Mouse (Mus musculus) heart, embryonic 13.5 days (tissue): Measurements from ENCODE around the gene Pias3. TPM values are rescaled to one million over a fixed set of nuclear protein-coding genes. Genes with fewer than 3 reads are reported as not detected.
"Not testable (repeated sequence)": the region's sequence is repeated elsewhere in the genome, so short reads cannot be mapped to it uniquely, and the experiment has no call there.

Experiments used
- ATAC-seq: fragments of 200-750 bp; cut with Nextera tagmentation; 2 replicates; pipeline ENCODE4 v1.8.0; 2017; ENCODE audit warnings: moderate TSS enrichment; ENCODE audit not compliant: insufficient number of reproducible peaks, low FRiP score, low TSS enrichment; ENCODE audit errors: extremely low read depth
- H3K27ac ChIP-seq: fragments of 300-500 bp; sonication (generic); replicated peaks from 2 replicates; pipeline ENCODE4 v1.5.1; 2015; ENCODE audit warnings: moderate library complexity, mild to moderate bottlenecking, inconsistent platforms
- H3K27me3 ChIP-seq: fragments of 300-500 bp; sonication (generic); replicated peaks from 2 replicates; pipeline ENCODE4 v1.6.1; 2015; ENCODE audit warnings: mild to moderate bottlenecking, inconsistent platforms
- H3K36me3 ChIP-seq: fragments of 300-500 bp; sonication (generic); 2 replicates; pipeline ENCODE4 v1.6.1; 2015; ENCODE audit warnings: mild to moderate bottlenecking, inconsistent platforms
- H3K4me1 ChIP-seq: fragments of 300-500 bp; sonication (generic); 2 replicates; pipeline ENCODE4 v1.6.1; 2015; ENCODE audit warnings: inconsistent platforms
- H3K4me2 ChIP-seq: fragments of 300-500 bp; sonication (generic); 2 replicates; pipeline ENCODE4 v1.6.1; 2015; ENCODE audit warnings: inconsistent platforms, mild to moderate bottlenecking, moderate library complexity
- H3K4me3 ChIP-seq: fragments of 300-500 bp; sonication (generic); 2 replicates; pipeline ENCODE4 v1.5.1; 2015; ENCODE audit warnings: moderate library complexity, mild to moderate bottlenecking, inconsistent platforms
- H3K9ac ChIP-seq: fragments of 300-500 bp; sonication (generic); 2 replicates; pipeline ENCODE4 v1.6.1; 2015; ENCODE audit warnings: inconsistent platforms, mild to moderate bottlenecking, moderate library complexity
- H3K9me3 ChIP-seq: fragments of 300-500 bp; sonication (generic); 2 replicates; pipeline ENCODE4 v1.6.1; 2016; ENCODE audit warnings: inconsistent platforms
- WGBS: fragments of 180-500 bp; shearing (Covaris S2); methylation state at CpG from one replicate; pipeline ENCODE4 v1.1.7; 2015; ENCODE audit warnings: mixed read lengths; 5-methylcytosine and 5-hydroxymethylcytosine counted together
- polyA plus RNA-seq: library from polyadenylated mRNA; unstranded; fragments of >200 nt; fragmentation: Nextera tagmentation; extraction: Ambion mirVana; gene quantifications from 2 replicates; pipeline ENCODE4 v1.2.1, GENCODE M21; 2015

Pias3 gene
- polyA plus RNA-seq, 1 experiment from 2014 or later = 37.7 TPM

- H3K9ac ChIP-seq = no peak overlapping the region
- no peak for ATAC-seq
- 83% methylated on average over 1 of the region's 1 CpGs for WGBS
Observed at GRCm38 (mm10) chr3:96733984-96734383, 37.8 kb downstream of the Pias3 start.

GRCm38 (mm10) chr3:96735200-96735599 is 39.0 kb downstream of the Pias3 start:
- no peak overlapping the region for H3K4me3 ChIP-seq
- H3K9me3 ChIP-seq = no peaks in the 10 kb centered on the region
- no peak for ATAC-seq
- no peak overlapping the region for H3K27ac ChIP-seq
- H3K4me2 ChIP-seq = no peak overlapping the region
- peaks cover 3% of the 10 kb centered on the region; the same call in 1 of the 2 replicates for H3K36me3 ChIP-seq
- H3K9ac ChIP-seq = no peak overlapping the region
- 75% methylated on average over 2 of the region's 2 CpGs for WGBS
- H3K4me1 ChIP-seq = peaks cover 43% of the 10 kb centered on the region
- H3K27me3 ChIP-seq = no peaks in the 10 kb centered on the region

More at GRCm38 (mm10) chr3:96733984-96734383, 37.8 kb downstream of the Pias3 start:
- Histone ChIP-seq H3K4me3 (no peak overlapping the region), H3K4me1 (peaks cover 55% of the 10 kb centered on the region), H3K36me3 (peaks cover 3% of the 10 kb centered on the region; the same call in 1 of the 2 replicates), H3K27me3 (no peaks in the 10 kb centered on the region), H3K4me2 (no peak overlapping the region), H3K9me3 (no peaks in the 10 kb centered on the region), H3K27ac (no peak overlapping the region)

GRCm38 (mm10) chr3:96737013-96737740 is 41.0 kb downstream of the Pias3 start:
- Histone ChIP-seq H3K27ac (no peak overlapping the region; the same call in 1 of the 2 replicates), H3K36me3 (peaks cover 3% of the 10 kb centered on the region; the same call in 1 of the 2 replicates), H3K4me1 (peaks cover 26% of the 10 kb centered on the region), H3K9ac (no peak overlapping the region), H3K4me3 (no peak overlapping the region), H3K27me3 (no peaks in the 10 kb centered on the region), H3K9me3 (no peaks in the 10 kb centered on the region), H3K4me2 (no peak overlapping the region)
- ATAC-seq = no peak
- WGBS = 43% methylated on average over 1 of the region's 1 CpGs

- ATAC-seq = no peak
- H3K9ac ChIP-seq = no peak overlapping the region
- WGBS = 69% methylated on average over 1 of the region's 1 CpGs
Observed at GRCm38 (mm10) chr3:96737995-96738394, 41.8 kb downstream of the Pias3 start.

GRCm38 (mm10) chr3:96740279-96740678 is 44.1 kb downstream of the Pias3 start:
- H3K4me2 ChIP-seq, H3K4me3 ChIP-seq, H3K9ac ChIP-seq, H3K36me3 ChIP-seq, H3K27ac ChIP-seq, H3K27me3 ChIP-seq, ATAC-seq, H3K9me3 ChIP-seq: not testable (repeated sequence)
- peaks cover 27% of the 10 kb centered on the region for H3K4me1 ChIP-seq

More at GRCm38 (mm10) chr3:96737995-96738394, 41.8 kb downstream of the Pias3 start:
- Histone ChIP-seq H3K27ac (no peak overlapping the region), H3K4me3 (no peak overlapping the region), H3K4me1 (peaks cover 32% of the 10 kb centered on the region), H3K27me3 (no peaks in the 10 kb centered on the region), H3K9me3 (no peaks in the 10 kb centered on the region), H3K4me2 (no peak overlapping the region), H3K36me3 (no peaks in the 10 kb centered on the region)

GRCm38 (mm10) chr3:96744348-96744747 is 48.2 kb downstream of the Pias3 start:
- WGBS = 85% methylated on average over 3 of the region's 3 CpGs
- no peaks in the 10 kb centered on the region for H3K9me3 ChIP-seq
- no peaks in the 10 kb centered on the region; the same call in 1 of the 2 replicates for H3K36me3 ChIP-seq
- no peak overlapping the region for H3K27ac ChIP-seq
- H3K4me2 ChIP-seq = no peak overlapping the region
- no peak for ATAC-seq
- no peak overlapping the region for H3K9ac ChIP-seq
- H3K4me3 ChIP-seq = no peak overlapping the region
- H3K27me3 ChIP-seq = no peaks in the 10 kb centered on the region
- peaks cover 24% of the 10 kb centered on the region for H3K4me1 ChIP-seq

GRCm38 (mm10) chr3:96746829-96747228 is 50.6 kb downstream of the Pias3 start:
- no peak overlapping the region for H3K9ac ChIP-seq
- H3K27ac ChIP-seq = no peak overlapping the region
- H3K36me3 ChIP-seq = no peaks in the 10 kb centered on the region; the same call in 1 of the 2 replicates
- ATAC-seq = no peak
- no peak overlapping the region for H3K4me2 ChIP-seq
- no peaks in the 10 kb centered on the region for H3K9me3 ChIP-seq
- WGBS = 56% methylated on average over 1 of the region's 1 CpGs
- H3K27me3 ChIP-seq = no peaks in the 10 kb centered on the region
- H3K4me1 ChIP-seq = peaks cover 24% of the 10 kb centered on the region
- H3K4me3 ChIP-seq = no peak overlapping the region

Other genes with a start within 250 kb of the Pias3 start
- gene BC107364, start 244.1 kb upstream of the Pias3 start, polyA plus RNA-seq = 0.68 and 0.78 TPM in 2 replicates
- 7.4 and 7.5 TPM in 2 replicates for gene Hfe2, start 171.2 kb upstream of the Pias3 start, polyA plus RNA-seq
- 156 and 165 TPM in 2 replicates for gene Txnip, start 138.4 kb upstream of the Pias3 start, polyA plus RNA-seq
- gene Gm16253, start 119.4 kb upstream of the Pias3 start, polyA plus RNA-seq = 1.6 and 1.7 TPM in 2 replicates
- 33.5 and 36.1 TPM in 2 replicates for gene Polr3gl, start 102.2 kb upstream of the Pias3 start, polyA plus RNA-seq
- gene Ankrd34a, start 99.7 kb upstream of the Pias3 start, polyA plus RNA-seq = 6.5 and 8.1 TPM in 2 replicates
- gene Lix1l, start 95.2 kb upstream of the Pias3 start, polyA plus RNA-seq = 4.6 and 5.2 TPM in 2 replicates
- 80.7 and 84.5 TPM in 2 replicates for gene Rbm8a, start 66.5 kb upstream of the Pias3 start, polyA plus RNA-seq
- 35.8 and 37.3 TPM in 2 replicates for gene Pex11b, start 61.0 kb upstream of the Pias3 start, polyA plus RNA-seq
- 0.05 and 0.14 TPM in 2 replicates for gene Gm42957, start 60.9 kb upstream of the Pias3 start, polyA plus RNA-seq
- 0.82 and 1.1 TPM in 2 replicates for gene Itga10, start 50.8 kb upstream of the Pias3 start, polyA plus RNA-seq
- gene Ankrd35, start 26.3 kb upstream of the Pias3 start, polyA plus RNA-seq = 0.09 and 0.33 TPM in 2 replicates
- 7.1 and 7.2 TPM in 2 replicates for gene Nudt17, start 12.2 kb downstream of the Pias3 start, polyA plus RNA-seq
- 25.2 and 29.3 TPM in 2 replicates for gene Polr3c, start 31.2 kb downstream of the Pias3 start, polyA plus RNA-seq
- 36.9 and 44.8 TPM in 2 replicates for gene Rnf115, start 31.3 kb downstream of the Pias3 start, polyA plus RNA-seq
- 0.08 and 0.38 TPM in 2 replicates for gene Pdzk1, start 132.9 kb downstream of the Pias3 start, polyA plus RNA-seq
- gene Cd160, start 133.0 kb downstream of the Pias3 start, polyA plus RNA-seq = 0.36 TPM in 1 of 2 replicates, not detected in the other
- 113 and 126 TPM in 2 replicates for gene Gja5, start 208.3 kb downstream of the Pias3 start, polyA plus RNA-seq
- 24.2 and 26.6 TPM in 2 replicates for gene Gpr89, start 209.0 kb downstream of the Pias3 start, polyA plus RNA-seq
- gene Gja8, start 229.6 kb downstream of the Pias3 start, polyA plus RNA-seq = not detected in 2 replicates